Mouse (Mus musculus) c-Kit-negative CD71-positive TER-119-positive erythroid progenitor cells, embryonic 14.5 days (primary cell): ENCODE measurements around the gene Dlg2.

Experiments used
- DNase-seq: peaks from one replicate; pipeline ENCODE4 v3.0.0-alpha.2; 2013; ENCODE audit warnings: low read depth, low spot score

Gene Dlg2

DNA sequence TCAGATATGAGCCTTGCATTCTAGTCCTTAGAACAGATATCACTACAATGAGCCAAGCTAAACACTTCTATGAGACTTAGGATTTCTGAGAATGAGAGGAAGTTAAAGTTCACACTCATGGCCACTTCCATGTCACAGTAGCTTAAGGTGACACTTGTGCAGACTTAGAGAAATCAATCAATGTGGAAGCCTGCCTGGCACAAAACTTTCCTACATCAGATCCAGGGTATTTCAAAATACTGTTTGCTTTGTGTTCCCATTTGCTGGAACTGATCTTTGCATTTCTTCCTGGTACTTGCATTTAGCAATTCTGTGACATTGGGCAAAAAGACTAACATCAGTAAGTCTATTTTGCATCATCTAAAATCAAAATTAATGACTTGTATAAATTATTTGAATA, 1091.0 kb downstream of the Dlg2 start:
- no peak for DNase-seq

DNA sequence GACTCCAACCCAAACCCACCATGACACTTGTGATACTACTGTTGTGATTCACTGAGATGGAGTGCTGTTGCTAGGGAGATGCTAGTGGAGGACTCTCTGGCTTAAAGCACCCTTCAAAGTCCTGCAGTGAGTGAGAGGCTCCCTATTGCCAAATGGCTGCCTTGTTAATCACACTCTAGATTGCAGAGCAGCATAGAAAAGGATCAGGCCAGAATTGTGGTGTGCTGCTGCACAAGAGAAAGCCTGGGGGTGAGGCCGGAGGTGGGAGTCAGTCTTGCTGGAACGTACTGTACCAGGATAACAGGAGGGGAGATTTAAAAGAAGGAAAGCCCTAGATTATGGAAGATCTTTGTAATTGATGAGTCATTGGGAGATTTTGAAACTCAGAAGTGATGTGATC, 1094.5 kb downstream of the Dlg2 start:
- no peak for DNase-seq

GRCm38 (mm10) chr7:91572666-91573065, 1096.2 kb downstream of the Dlg2 start:
- DNase-seq = no peak

- no peak for DNase-seq
Measured at GRCm38 (mm10) chr7:91573321-91573720, 1096.8 kb downstream of the Dlg2 start.

GRCm38 (mm10) chr7:91576216-91576615, 1099.7 kb downstream of the Dlg2 start:
- no peak for DNase-seq

- DNase-seq = no peak
Measured at GRCm38 (mm10) chr7:91582203-91582602, 1105.7 kb downstream of the Dlg2 start.

DNA sequence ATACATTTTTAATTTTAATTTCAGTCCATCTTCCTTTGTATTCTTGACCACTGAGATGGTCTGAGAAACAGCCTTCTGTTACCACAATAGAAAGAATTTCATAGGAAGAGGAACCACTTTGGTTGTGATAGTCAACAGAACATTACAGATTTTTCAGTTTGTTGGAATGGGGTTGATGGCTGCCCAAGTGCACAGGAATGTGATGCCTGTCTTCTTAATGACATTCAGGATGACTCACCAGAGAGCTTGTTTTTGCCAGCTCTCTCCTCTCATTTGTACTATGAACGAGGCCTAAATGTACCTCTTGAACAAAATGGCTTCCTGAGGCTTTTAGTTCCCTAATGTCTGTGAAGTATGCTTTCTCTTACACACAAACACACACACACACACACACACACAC, 1107.1 kb downstream of the Dlg2 start:
- no peak for DNase-seq

DNA sequence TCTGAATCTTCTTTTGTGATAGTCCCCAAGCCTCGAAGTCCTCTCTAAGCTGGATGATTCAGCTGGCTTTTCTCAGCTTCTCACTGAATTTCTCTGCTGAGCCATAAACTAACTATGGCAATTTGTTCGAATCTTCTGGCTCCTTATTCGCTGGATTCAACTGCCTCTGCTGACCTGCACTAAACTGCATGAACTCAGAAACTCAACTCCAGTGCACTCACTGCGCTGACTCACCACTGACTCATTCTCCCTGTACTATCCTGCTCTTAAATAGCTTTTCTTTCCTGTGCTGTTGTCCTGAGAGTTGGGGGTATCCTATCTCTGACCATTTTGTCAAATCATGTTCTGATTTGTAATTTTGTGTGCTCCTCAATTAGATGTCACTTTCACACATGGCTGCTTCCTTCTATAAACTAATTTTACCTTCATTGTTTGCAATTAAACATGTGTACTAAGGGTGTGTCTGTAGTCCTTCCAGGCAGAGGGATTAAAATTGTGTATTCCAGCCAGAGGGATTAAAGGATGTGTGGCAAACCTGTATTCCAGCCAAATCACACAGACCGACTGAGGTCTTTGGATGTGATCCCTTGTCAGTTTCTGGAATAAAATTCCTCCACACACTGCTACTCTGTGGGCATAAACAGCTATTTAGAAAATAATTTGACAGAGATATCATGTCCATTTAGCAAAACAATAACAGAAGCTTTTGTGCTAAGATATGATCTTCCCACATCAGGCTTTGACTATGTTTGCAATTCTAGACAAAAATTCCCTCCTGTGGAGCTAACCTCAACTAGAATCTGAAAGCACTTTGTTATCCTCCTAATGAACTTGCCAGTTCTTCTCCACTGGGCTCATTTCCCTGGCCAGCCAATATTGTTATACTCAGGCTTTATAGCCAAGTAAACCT, 1115.0 kb downstream of the Dlg2 start:
- DNase-seq = no peak

GRCm38 (mm10) chr7:91598549-91598948, 1122.1 kb downstream of the Dlg2 start:
- DNase-seq = no peak

DNA sequence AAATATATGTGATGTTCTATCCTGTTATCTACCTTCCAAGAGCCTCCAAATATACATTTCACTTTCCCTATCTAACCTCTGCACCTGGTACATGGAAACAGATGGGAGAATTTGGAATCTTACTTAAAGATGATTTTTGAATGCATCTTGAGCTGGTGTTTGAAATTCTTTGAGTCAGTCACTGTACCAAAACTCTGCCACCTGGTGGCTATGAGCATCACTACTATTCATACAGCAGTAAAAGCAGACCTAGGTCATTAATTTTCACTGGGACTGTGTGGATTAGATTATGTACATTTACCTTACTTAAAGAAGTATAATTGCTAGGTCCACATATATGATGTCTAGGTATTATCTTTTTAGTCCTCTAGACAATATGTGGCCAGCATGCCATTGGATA, 1124.8 kb downstream of the Dlg2 start:
- DNase-seq = no peak

- no peak for DNase-seq
Measured at GRCm38 (mm10) chr7:91603561-91603960, 1127.1 kb downstream of the Dlg2 start.

GRCm38 (mm10) chr7:91653033-91653432, 1176.6 kb downstream of the Dlg2 start:
- DNase-seq = no peak

GRCm38 (mm10) chr7:91659498-91659897, 1183.0 kb downstream of the Dlg2 start:
- no peak for DNase-seq

GRCm38 (mm10) chr7:91672236-91673017, 1196.0 kb downstream of the Dlg2 start:
- no peak for DNase-seq

GRCm38 (mm10) chr7:91674401-91674800, 1197.9 kb downstream of the Dlg2 start:
- DNase-seq = no peak

GRCm38 (mm10) chr7:91677934-91678333, 1201.5 kb downstream of the Dlg2 start:
- no peak for DNase-seq

DNA sequence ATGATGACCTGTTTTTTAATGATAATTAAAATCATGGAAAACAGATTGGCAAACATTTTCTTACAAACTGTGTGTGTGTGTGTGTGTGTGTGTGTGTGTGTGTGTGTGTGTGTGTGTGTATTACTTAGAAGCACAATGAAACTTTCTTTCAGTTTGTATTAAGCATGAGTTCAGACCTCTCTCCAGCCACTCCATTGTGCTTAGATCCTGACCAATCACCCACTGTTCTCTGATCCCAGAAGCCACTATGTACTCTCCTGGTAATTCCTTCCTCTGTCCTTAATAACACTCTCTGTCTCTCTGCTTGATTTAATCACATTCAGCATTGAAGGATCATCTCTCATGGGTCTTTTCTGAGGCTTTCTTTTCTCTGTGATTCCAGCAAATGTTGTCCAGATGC, 1211.5 kb downstream of the Dlg2 start:
- no peak for DNase-seq

- no peak for DNase-seq
Measured at GRCm38 (mm10) chr7:91689829-91690228, 1213.4 kb downstream of the Dlg2 start.

DNA sequence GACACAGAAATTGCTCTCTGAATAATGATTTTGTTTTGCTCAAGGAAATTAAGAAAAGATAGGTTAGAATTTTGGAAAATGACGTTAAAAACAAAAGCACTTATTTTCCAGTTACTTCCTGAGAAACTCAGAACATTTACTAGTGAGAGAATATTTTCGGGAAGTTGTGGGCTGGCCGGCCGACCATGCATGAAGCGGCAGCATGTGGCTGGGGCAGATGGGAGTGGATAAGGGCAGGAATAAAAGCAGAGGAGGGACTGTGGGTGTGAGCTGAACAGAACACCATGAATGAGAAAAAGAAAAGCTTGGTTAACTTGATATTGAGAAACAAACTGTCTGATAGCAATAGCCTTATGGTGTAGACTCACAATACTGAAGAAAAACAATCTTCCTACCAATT, 1233.4 kb downstream of the Dlg2 start:
- no peak for DNase-seq

DNA sequence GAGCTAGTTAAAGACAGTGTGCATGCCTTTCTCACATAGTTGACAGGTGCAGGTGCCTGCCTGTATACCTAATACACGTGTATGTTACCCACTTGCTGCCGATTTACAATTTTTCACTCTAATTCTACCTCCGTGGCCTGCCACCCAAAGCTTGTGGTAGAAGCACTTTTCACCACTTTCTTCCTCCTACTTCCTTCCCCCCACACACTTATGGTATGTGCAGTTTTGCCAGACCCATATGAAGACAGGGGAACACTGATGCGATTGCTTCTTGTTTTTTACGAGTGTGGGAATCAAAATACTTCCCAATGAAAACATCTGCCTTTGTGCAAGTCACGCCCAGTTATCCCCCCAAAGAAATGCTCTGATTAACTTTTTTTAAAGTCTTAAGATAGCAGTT, 1234.7 kb downstream of the Dlg2 start:
- no peak for DNase-seq

DNA sequence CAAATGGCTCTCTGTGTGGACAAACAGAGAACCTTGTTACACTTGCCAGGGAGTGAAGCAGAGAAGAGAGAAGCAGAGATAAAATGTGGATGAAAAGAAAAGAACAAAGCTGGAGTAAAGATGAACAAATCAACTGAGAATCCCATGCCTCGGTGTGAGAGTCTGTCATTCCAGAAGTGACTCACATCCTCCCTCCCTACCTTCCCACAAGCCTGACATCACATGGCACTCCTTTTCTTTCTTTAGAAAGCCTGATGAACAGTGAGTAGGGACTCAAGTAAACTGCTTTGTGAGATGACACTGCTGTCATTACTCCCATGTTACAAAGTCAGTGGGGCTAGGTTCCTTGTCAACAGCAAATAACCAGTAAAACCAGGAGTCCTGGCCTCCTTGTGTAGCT, 1239.3 kb downstream of the Dlg2 start:
- DNase-seq = no peak

DNA sequence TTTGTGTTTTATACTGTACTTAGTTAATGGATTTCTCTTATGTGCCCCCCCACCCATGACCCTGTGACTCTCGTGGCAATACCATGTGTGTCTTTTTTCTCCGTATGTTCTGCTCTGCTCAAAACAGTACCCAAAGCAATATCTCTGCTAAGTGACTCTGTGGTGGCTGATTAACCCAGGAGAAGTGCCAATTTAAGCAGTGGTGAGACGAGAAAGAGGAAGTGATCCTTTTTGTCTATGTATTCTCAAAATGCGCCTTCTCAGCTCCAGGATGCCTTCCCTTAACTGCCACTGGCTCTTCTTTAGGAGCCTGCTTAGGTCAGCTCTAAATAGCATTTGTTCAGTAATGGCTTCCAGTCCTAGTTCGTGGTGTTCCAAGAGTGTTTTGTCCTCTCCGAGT, 1240.2 kb downstream of the Dlg2 start:
- DNase-seq = no peak

DNA sequence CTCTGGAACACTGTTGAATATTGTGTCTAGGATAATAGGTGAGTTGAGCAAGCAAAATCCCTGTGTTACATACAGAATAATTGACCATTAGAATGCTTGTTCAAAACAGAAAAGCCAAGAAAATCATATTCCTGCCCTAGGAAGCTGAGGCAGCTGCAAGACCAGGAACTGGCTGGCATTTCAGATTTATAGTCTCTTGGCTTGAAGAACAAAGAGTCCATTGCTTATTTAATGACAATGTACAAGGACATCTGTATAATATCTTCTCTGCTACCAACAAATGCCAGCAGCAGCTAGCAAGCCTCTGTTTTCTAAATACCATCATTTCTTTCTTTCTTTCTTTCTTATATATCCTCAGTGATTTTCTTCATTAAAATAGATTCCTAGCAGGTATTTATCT, 1243.8 kb downstream of the Dlg2 start:
- no peak for DNase-seq
